Mouse (Mus musculus) left cerebral cortex, postnatal 25 days (tissue): ENCODE measurements around the gene Prrt2. TPM values are rescaled to one million over a fixed set of nuclear protein-coding genes. Genes with fewer than 3 reads are reported as not detected.
A peak's percentile ranks its signal among the peaks of the same experiment; 100 is the strongest.

ENCODE experiments used
- DNase-seq, 2 experiments: peaks; one replicate each; pipeline ENCODE4 v3.0.0; 2022; ENCODE audit warnings: low spot score in 2 of 2, mixed read lengths in 1 of 2
- intact Hi-C: fragments of 180-260 bp; cut with DNase I; formaldehyde crosslinking; loops from one replicate; pipeline ENCODE4 v1.15.1; 2025
- total RNA-seq, 2 experiments: library from RNA; stranded (reverse); gene quantifications; 2 replicates each; pipeline ENCODE4 v1.2.3; 2021

The Prrt2 gene
- total RNA-seq, 2 experiments from 2014 or later = 191 to 195 TPM

- intact Hi-C loops = no loop called here
- no peak for DNase-seq
Observed at GRCm38 (mm10) chr7:127009307-127010085, 11.5 kb downstream of the Prrt2 start.

- intact Hi-C loops = loop anchor here (1.0 kb wide), 1 partner anchor 23 kb away; no protein-coding TSS in a partner anchor
- DNase-seq = peak; percentile 74 to 93
Observed at GRCm38 (mm10) chr7:127008239-127009019, 12.6 kb downstream of the Prrt2 start.

GRCm38 (mm10) chr7:127007313-127008024 is 13.5 kb downstream of the Prrt2 start:
- intact Hi-C loops = loop anchor here (1.0 kb wide), 1 partner anchor 22 kb away; no protein-coding TSS in a partner anchor
- DNase-seq = no peak

GRCm38 (mm10) chr7:127004122-127004875 is 16.7 kb downstream of the Prrt2 start:
- no peak for DNase-seq
- intact Hi-C loops = no loop called here

- intact Hi-C loops = no loop called here
- no peak for DNase-seq
Observed at GRCm38 (mm10) chr7:127003620-127004019, 17.4 kb downstream of the Prrt2 start.

GRCm38 (mm10) chr7:126999568-126999967 is 21.4 kb downstream of the Prrt2 start:
- no peak for DNase-seq
- intact Hi-C loops = no loop called here

- DNase-seq = no peak
Observed at GRCm38 (mm10) chr7:126996449-126996848, 24.6 kb downstream of the Prrt2 start.

GRCm38 (mm10) chr7:126988816-126989215 is 32.2 kb downstream of the Prrt2 start:
- no peak for DNase-seq
- intact Hi-C loops = loop anchor here (5.0 kb wide), 1 partner anchor 113 kb away; no protein-coding TSS in a partner anchor

More at GRCm38 (mm10) chr7:126996449-126996848, 24.6 kb downstream of the Prrt2 start:
- intact Hi-C loops = no loop called here

- intact Hi-C loops = loop anchor here (5.0 kb wide), 1 partner anchor 116 kb away; no protein-coding TSS in a partner anchor
- DNase-seq = peak; percentile 35 to 60
Observed at GRCm38 (mm10) chr7:126986319-126986718, 34.7 kb downstream of the Prrt2 start.

GRCm38 (mm10) chr7:126984667-126985444 is 36.2 kb downstream of the Prrt2 start:
- intact Hi-C loops = loop anchor here (1.0 to 5.0 kb wide), 3 partner anchors 23 to 117 kb away; partner anchors contain the start of gene Maz
- DNase-seq = peak; percentile 40 to 89

- intact Hi-C loops = no loop called here
- no peak for DNase-seq
Observed at GRCm38 (mm10) chr7:126983113-126983512, 37.9 kb downstream of the Prrt2 start.

- intact Hi-C loops = no loop called here
- no peak for DNase-seq
Observed at GRCm38 (mm10) chr7:126982054-126982453, 39.0 kb downstream of the Prrt2 start.

GRCm38 (mm10) chr7:126981601-126982000 is 39.4 kb downstream of the Prrt2 start:
- DNase-seq = no peak
- intact Hi-C loops = no loop called here

GRCm38 (mm10) chr7:126978841-126979240 is 42.2 kb downstream of the Prrt2 start:
- intact Hi-C loops = no loop called here
- DNase-seq = no peak

GRCm38 (mm10) chr7:126976878-126977459 is 44.0 kb downstream of the Prrt2 start:
- no peak for DNase-seq
- intact Hi-C loops = loop anchor here (2.0 kb wide), 2 partner anchors 26 to 38 kb away; partner anchors contain the start of genes Mvp and Sez6l2

GRCm38 (mm10) chr7:126975950-126976866 is 44.8 kb downstream of the Prrt2 start, which contains the start of gene Cdiptos:
TSS of gene Cdiptos (minus strand) at chr7:126976098.
- intact Hi-C loops = loop anchor here (2.0 kb wide), 2 partner anchors 25 to 39 kb away; partner anchors contain the start of genes Mvp and Sez6l2
- peak; percentile 94 to 97 for DNase-seq

- intact Hi-C loops = no loop called here
- no peak for DNase-seq
Observed at GRCm38 (mm10) chr7:126975893-126975949, 45.3 kb downstream of the Prrt2 start, which contains the start of gene Cdipt. TSS of gene Cdipt (plus strand) at chr7:126975914.
